Mouse (Mus musculus): ENCODE results near the gene 1600002K03Rik. TPM values are rescaled to one million over a fixed set of nuclear protein-coding genes. Genes with fewer than 3 reads are reported as not detected.
A peak's percentile ranks its signal among the peaks of the same experiment; 100 is the strongest.

Gene 1600002K03Rik
- polyA plus RNA-seq (2015; fragmentation: Nextera tagmentation; extraction: Ambion mirVana), result 12.2 and 13.6 TPM in 2 replicates

- H3K36me3 ChIP-seq (ENCODE audit: control insufficient read depth, insufficient read depth, low read length), result peaks cover 23% of the 10 kb centered on the region
- no peaks in the 10 kb centered on the region for H3K9me3 ChIP-seq (ENCODE audit: control insufficient read depth, low read length)
- H3K27ac ChIP-seq (ENCODE audit: low read length), result peak within 1 kb of the TSS; percentile 76
- peak within 1 kb of the TSS; percentile 53 for H3K4me2 ChIP-seq (ENCODE audit: low read depth, low read length)
- no peaks in the 10 kb centered on the region for H3K27me3 ChIP-seq (ENCODE audit: control insufficient read depth, insufficient read depth, low read depth, low read length)
- 6% methylated on average over 35 of the region's 35 CpGs for WGBS
- ATAC-seq (ENCODE audit: low read depth), result peak; percentile 72
- peaks cover 19% of the 10 kb centered on the region for H3K4me1 ChIP-seq (replicated peaks; ENCODE audit: control insufficient read depth, insufficient read depth, low read length)
- peak within 1 kb of the TSS; percentile 53 for H3K4me3 ChIP-seq (ENCODE audit: low read length)
- peak within 1 kb of the TSS; percentile 60 for H3K9ac ChIP-seq (ENCODE audit: low read length)
Measured at GRCm38 (mm10) chr10:80172527-80173292, at the start of gene 1600002K03Rik. Gene 1600002K03Rik, plus strand, starts transcription at chr10:80172944.

- no peak overlapping the region for H3K27ac ChIP-seq (ENCODE audit: low read length)
- WGBS, result 87% methylated on average over 9 of the region's 9 CpGs
- H3K27me3 ChIP-seq (ENCODE audit: control insufficient read depth, insufficient read depth, low read depth, low read length), result no peaks in the 10 kb centered on the region
- H3K36me3 ChIP-seq (ENCODE audit: control insufficient read depth, insufficient read depth, low read length), result peaks cover 40% of the 10 kb centered on the region
- no peak overlapping the region for H3K9ac ChIP-seq (ENCODE audit: low read length)
- no peak for ATAC-seq (ENCODE audit: low read depth)
- no peak overlapping the region for H3K4me3 ChIP-seq (ENCODE audit: low read length)
- no peak overlapping the region for H3K4me2 ChIP-seq (ENCODE audit: low read depth, low read length)
- no peaks in the 10 kb centered on the region for H3K9me3 ChIP-seq (ENCODE audit: control insufficient read depth, low read length)
- H3K4me1 ChIP-seq (replicated peaks; ENCODE audit: control insufficient read depth, insufficient read depth, low read length), result peaks cover 3% of the 10 kb centered on the region
Measured at GRCm38 (mm10) chr10:80123932-80124562, 48.7 kb upstream of the 1600002K03Rik start.

GRCm38 (mm10) chr10:80127920-80128319 is 44.8 kb upstream of the 1600002K03Rik start:
- peaks cover 51% of the 10 kb centered on the region for H3K36me3 ChIP-seq (ENCODE audit: control insufficient read depth, insufficient read depth, low read length)

DNA sequence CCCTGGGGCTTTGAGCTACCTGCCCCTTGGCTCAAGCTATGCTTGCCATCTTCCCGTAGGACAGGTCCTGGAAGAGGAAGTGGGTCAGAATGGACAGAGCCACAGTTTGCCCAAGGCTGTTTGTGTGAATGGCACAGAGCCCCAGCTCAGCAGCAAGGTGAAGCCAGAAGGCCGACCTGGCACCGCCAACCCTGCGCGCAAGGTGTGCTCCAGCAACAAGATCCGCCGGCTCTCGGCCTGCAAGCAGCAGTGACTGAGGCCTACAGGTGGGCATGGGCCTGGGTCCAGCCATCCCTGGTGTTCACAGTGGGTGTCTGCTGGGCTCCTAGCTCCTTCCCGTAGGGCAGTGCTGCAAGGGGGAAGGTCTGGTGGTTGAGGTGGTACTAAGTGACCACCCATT is 42.9 kb upstream of the 1600002K03Rik start:
- H3K4me2 ChIP-seq (ENCODE audit: low read depth, low read length), result no peak overlapping the region
- peaks cover 4% of the 10 kb centered on the region; the same call in 1 of the 2 replicates for H3K4me1 ChIP-seq (replicated peaks; ENCODE audit: control insufficient read depth, insufficient read depth, low read length)
- peaks cover 49% of the 10 kb centered on the region for H3K36me3 ChIP-seq (ENCODE audit: control insufficient read depth, insufficient read depth, low read length)
- H3K27me3 ChIP-seq (ENCODE audit: control insufficient read depth, insufficient read depth, low read depth, low read length), result no peaks in the 10 kb centered on the region
- no peak for ATAC-seq (ENCODE audit: low read depth)
- no peak overlapping the region for H3K4me3 ChIP-seq (ENCODE audit: low read length)
- no peak overlapping the region for H3K27ac ChIP-seq (ENCODE audit: low read length)
- H3K9me3 ChIP-seq (ENCODE audit: control insufficient read depth, low read length), result no peaks in the 10 kb centered on the region
- H3K9ac ChIP-seq (ENCODE audit: low read length), result no peak overlapping the region
- 86% methylated on average over 9 of the region's 9 CpGs for WGBS

More at GRCm38 (mm10) chr10:80127920-80128319, 44.8 kb upstream of the 1600002K03Rik start:
- ATAC-seq (ENCODE audit: low read depth), result no peak
- Histone ChIP-seq H3K4me3 (ENCODE audit: low read length) (no peak overlapping the region), H3K4me2 (ENCODE audit: low read depth, low read length) (no peak overlapping the region), H3K27me3 (ENCODE audit: control insufficient read depth, insufficient read depth, low read depth, low read length) (no peaks in the 10 kb centered on the region), H3K27ac (ENCODE audit: low read length) (no peak overlapping the region), H3K9me3 (ENCODE audit: control insufficient read depth, low read length) (no peaks in the 10 kb centered on the region), H3K9ac (ENCODE audit: low read length) (no peak overlapping the region), H3K4me1 (replicated peaks; ENCODE audit: control insufficient read depth, insufficient read depth, low read length) (no peaks in the 10 kb centered on the region; the same call in 1 of the 2 replicates)
- WGBS, result 93% methylated on average over 8 of the region's 8 CpGs

DNA sequence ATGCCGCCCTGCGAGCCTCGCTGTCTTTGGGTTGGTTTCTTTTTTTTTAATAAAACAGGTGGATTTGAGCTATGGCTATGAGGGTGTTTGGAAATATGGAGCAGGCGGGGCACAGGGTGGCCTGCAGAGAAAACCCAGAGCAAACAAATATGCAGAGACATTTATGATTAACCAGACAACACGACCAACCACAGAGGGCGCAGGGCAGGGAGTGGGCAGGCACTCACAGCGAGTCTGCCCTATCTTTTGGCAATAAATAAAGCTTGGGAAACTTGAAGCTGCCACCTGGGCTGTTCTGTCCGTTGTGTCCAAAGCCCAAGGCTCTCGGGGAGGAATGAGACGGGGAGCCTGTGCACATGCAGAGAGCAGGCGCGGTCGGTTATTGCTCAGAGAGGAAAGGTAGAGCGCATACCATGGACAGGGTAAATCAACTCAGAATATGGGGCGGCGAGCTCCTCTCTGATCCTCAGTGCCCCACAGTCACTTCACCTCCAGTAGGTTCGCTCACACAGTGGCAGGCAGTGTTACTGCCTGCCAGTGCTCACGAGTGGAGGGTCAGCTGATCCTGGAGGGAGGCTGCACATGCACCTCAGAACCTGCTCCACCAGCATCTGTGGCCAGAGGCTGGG is 42.2 kb upstream of the 1600002K03Rik start:
- WGBS, result 69% methylated on average over 18 of the region's 18 CpGs
- H3K9ac ChIP-seq (ENCODE audit: low read length), result no peak overlapping the region
- no peak overlapping the region for H3K27ac ChIP-seq (ENCODE audit: low read length)
- no peaks in the 10 kb centered on the region for H3K9me3 ChIP-seq (ENCODE audit: control insufficient read depth, low read length)
- peaks cover 4% of the 10 kb centered on the region; the same call in 1 of the 2 replicates for H3K27me3 ChIP-seq (ENCODE audit: control insufficient read depth, insufficient read depth, low read depth, low read length)
- no peak overlapping the region for H3K4me2 ChIP-seq (ENCODE audit: low read depth, low read length)
- no peak overlapping the region for H3K4me3 ChIP-seq (ENCODE audit: low read length)
- peaks cover 52% of the 10 kb centered on the region for H3K36me3 ChIP-seq (ENCODE audit: control insufficient read depth, insufficient read depth, low read length)
- no peak for ATAC-seq (ENCODE audit: low read depth)
- peaks cover 4% of the 10 kb centered on the region; the same call in 1 of the 2 replicates for H3K4me1 ChIP-seq (replicated peaks; ENCODE audit: control insufficient read depth, insufficient read depth, low read length)

GRCm38 (mm10) chr10:80131316-80131951 is 41.3 kb upstream of the 1600002K03Rik start:
- Histone ChIP-seq H3K36me3 (ENCODE audit: control insufficient read depth, insufficient read depth, low read length) (peaks cover 48% of the 10 kb centered on the region), H3K4me1 (replicated peaks; ENCODE audit: control insufficient read depth, insufficient read depth, low read length) (peaks cover 7% of the 10 kb centered on the region; the same call in 1 of the 2 replicates), H3K27ac (ENCODE audit: low read length) (no peak overlapping the region), H3K9me3 (ENCODE audit: control insufficient read depth, low read length) (no peaks in the 10 kb centered on the region), H3K9ac (ENCODE audit: low read length) (no peak overlapping the region), H3K4me2 (ENCODE audit: low read depth, low read length) (peak overlapping the region; percentile 16; the same call in 1 of the 2 replicates), H3K27me3 (ENCODE audit: control insufficient read depth, insufficient read depth, low read depth, low read length) (peaks cover 11% of the 10 kb centered on the region), H3K4me3 (ENCODE audit: low read length) (no peak overlapping the region)
- WGBS, result 27% methylated on average over 55 of the region's 55 CpGs
- no peak for ATAC-seq (ENCODE audit: low read depth)

- peaks cover 45% of the 10 kb centered on the region for H3K36me3 ChIP-seq (ENCODE audit: control insufficient read depth, insufficient read depth, low read length)
- no peak for ATAC-seq (ENCODE audit: low read depth)
- 56% methylated on average over 27 of the region's 27 CpGs for WGBS
- peaks cover 16% of the 10 kb centered on the region for H3K27me3 ChIP-seq (ENCODE audit: control insufficient read depth, insufficient read depth, low read depth, low read length)
- H3K4me3 ChIP-seq (ENCODE audit: low read length), result no peak overlapping the region
- H3K9ac ChIP-seq (ENCODE audit: low read length), result no peak overlapping the region
- H3K27ac ChIP-seq (ENCODE audit: low read length), result no peak overlapping the region
- no peaks in the 10 kb centered on the region for H3K9me3 ChIP-seq (ENCODE audit: control insufficient read depth, low read length)
- H3K4me1 ChIP-seq (replicated peaks; ENCODE audit: control insufficient read depth, insufficient read depth, low read length), result peaks cover 10% of the 10 kb centered on the region; the same call in 1 of the 2 replicates
- no peak overlapping the region for H3K4me2 ChIP-seq (ENCODE audit: low read depth, low read length)
Measured at GRCm38 (mm10) chr10:80131952-80132350, 40.8 kb upstream of the 1600002K03Rik start.

GRCm38 (mm10) chr10:80133226-80133849 is 39.4 kb upstream of the 1600002K03Rik start:
- no peaks in the 10 kb centered on the region for H3K9me3 ChIP-seq (ENCODE audit: control insufficient read depth, low read length)
- H3K27ac ChIP-seq (ENCODE audit: low read length), result no peak overlapping the region
- WGBS, result 57% methylated on average over 8 of the region's 8 CpGs
- no peak for ATAC-seq (ENCODE audit: low read depth)
- H3K4me2 ChIP-seq (ENCODE audit: low read depth, low read length), result no peak overlapping the region
- H3K27me3 ChIP-seq (ENCODE audit: control insufficient read depth, insufficient read depth, low read depth, low read length), result peaks cover 28% of the 10 kb centered on the region
- H3K9ac ChIP-seq (ENCODE audit: low read length), result no peak overlapping the region; the same call in 1 of the 2 replicates
- no peak overlapping the region for H3K4me3 ChIP-seq (ENCODE audit: low read length)
- peaks cover 22% of the 10 kb centered on the region for H3K4me1 ChIP-seq (replicated peaks; ENCODE audit: control insufficient read depth, insufficient read depth, low read length)
- H3K36me3 ChIP-seq (ENCODE audit: control insufficient read depth, insufficient read depth, low read length), result peaks cover 33% of the 10 kb centered on the region
